Mouse (Mus musculus) C2C12 (cell line): ENCODE results near the gene Erp44.

Experiments
- CTCF ChIP-seq: IDR thresholded peaks from one replicate; pipeline ENCODE4 v1.5.1; 2011; ENCODE audit not compliant: control insufficient read depth, insufficient read depth, insufficient read length
- FOSL1 ChIP-seq: IDR thresholded peaks from one replicate; pipeline ENCODE4 v1.8.0; 2011; ENCODE audit warnings: mild to moderate bottlenecking, low read length; ENCODE audit not compliant: poor library complexity, insufficient read depth, severe bottlenecking
- MAX ChIP-seq: IDR thresholded peaks from one replicate; pipeline ENCODE4 v1.6.1; 2011; ENCODE audit warnings: mild to moderate bottlenecking, control low read depth
- MYOD1 ChIP-seq: IDR thresholded peaks from one replicate; pipeline ENCODE4 v1.6.1; 2011; ENCODE audit warnings: low read depth; ENCODE audit not compliant: control insufficient read depth, insufficient read length
- USF1 ChIP-seq: IDR thresholded peaks from one replicate; pipeline ENCODE4 v1.6.1; 2011; ENCODE audit warnings: low read depth, mild to moderate bottlenecking, control low read depth, moderate library complexity

GRCm38 (mm10) chr4:48287086-48287757 is 7.9 kb upstream of the Erp44 start:
- TF ChIP-seq CTCF, result no peak
- no peak for TF ChIP-seq MAX
- no peak for TF ChIP-seq USF1
- TF ChIP-seq MYOD1, result no peak
- no peak for TF ChIP-seq FOSL1
